8 mouse cellular contexts compared by ENCODE assay signal in the genomic region with DNA sequence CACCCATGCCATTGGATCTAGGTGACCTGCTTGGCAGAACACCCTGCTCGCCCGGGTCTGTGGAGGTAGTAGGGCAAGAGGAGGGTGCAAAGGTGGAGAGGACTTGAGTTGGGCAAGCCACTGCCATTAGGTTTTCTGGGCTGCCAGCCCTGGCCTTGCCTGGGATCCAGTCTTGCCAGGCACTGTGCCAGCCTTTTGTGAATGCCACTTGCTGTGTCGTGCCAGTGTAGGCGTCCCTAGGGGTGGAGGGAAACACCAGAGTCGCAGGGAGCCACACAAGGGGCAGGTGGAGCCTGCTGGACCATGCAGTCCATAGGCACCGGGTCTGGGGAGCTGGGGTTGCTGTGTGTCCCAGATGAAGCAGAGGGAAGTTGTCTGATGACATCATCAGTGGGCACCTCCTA. TPM values are rescaled to one million over a fixed set of nuclear protein-coding genes. Genes with fewer than 3 reads are reported as not detected.
DNase-seq lines count a peak whose midpoint lies in the region; ATAC-seq and TF ChIP-seq lines count a peak whose summit lies in the region.

No protein-coding gene starts in this region.

- H3K4me1 ChIP-seq in lung, adult 2 months (ENCODE audit: control insufficient read depth, insufficient read depth, low read length), result no peaks in the 10 kb centered on the region
- H3K4me1 ChIP-seq in testis, adult 2 months (ENCODE audit: control insufficient read depth, insufficient read depth, low read length), result peaks cover 7% of the 10 kb centered on the region

- H3K4me3 ChIP-seq in lung, adult 2 months (replicated peaks; ENCODE audit: extremely low read depth, low read depth, low read length), result no peak overlapping the region
- H3K4me3 ChIP-seq in testis, adult 2 months (ENCODE audit: control insufficient read depth, low read depth, low read length), result no peak overlapping the region

- TF ChIP-seq POLR2A in lung, adult 2 months (IDR thresholded peaks at IDR 0.05; ENCODE audit: borderline replicate concordance, extremely low read depth, low read depth, low read length), result no peak
- TF ChIP-seq POLR2A in testis, adult 2 months (IDR thresholded peaks at IDR 0.05; ENCODE audit: control insufficient read depth, low read depth, low read length), result no peak

- no peaks in the 10 kb centered on the region for H3K27me3 ChIP-seq in testis, adult 2 months (ENCODE audit: control insufficient read depth, insufficient read depth, low read length)

- no peaks in the 10 kb centered on the region for H3K36me3 ChIP-seq in testis, adult 2 months (ENCODE audit: control insufficient read depth, insufficient read depth, low read length)

- DNase-seq in lung, postnatal 10 days, result peak; percentile 22
- DNase-seq in lung, adult 2 months, result no peak
- peak; percentile 49 to 52 for DNase-seq in cerebellum, adult 18-20 months
- DNase-seq in gastrocnemius, postnatal 36 days, result peak; percentile 60 to 69
- DNase-seq in layer of hippocampus, postnatal 14 days (ENCODE audit: low spot score in 2 of 2), result peak; percentile 46 to 73
- no peak for DNase-seq in ovary, adult 18-20 months (ENCODE audit: low spot score)

- peak overlapping the region; percentile 2; the same call in 1 of the 2 replicates for H3K27ac ChIP-seq in testis, adult 2 months (ENCODE audit: control insufficient read depth, insufficient read depth, low read depth, low read length)

- no peak for ATAC-seq in megakaryocyte, adult 5-6 weeks (ENCODE audit: poor library complexity, severe bottlenecking)

- intact Hi-C loops in gastrocnemius, postnatal 36 days (cut with DNase I), result no loop called here

- TF ChIP-seq CTCF in lung, adult 2 months (IDR thresholded peaks at IDR 0.05; ENCODE audit: insufficient read depth, low read length), result no peak
- TF ChIP-seq CTCF in testis, adult 2 months (IDR thresholded peaks at IDR 0.05; ENCODE audit: control insufficient read depth, insufficient read depth, insufficient replicate concordance, low read depth, low read length), result no peak

- 50% methylated on average over 6 of the region's 6 CpGs for WGBS in lung, adult 2 months

RNA-seq across cellular contexts. Expression of gene Catip, which starts 21.5 kb away (rescaled TPM):
- 10.2 TPM in 2 replicates for polyA plus RNA-seq in lung, adult 2 months (2012; rRNA removed)
- under 1 TPM in 1 of 2 experiments, not detected in 1; 0.12 TPM for total RNA-seq in gastrocnemius, postnatal 36 days (2021)
- total RNA-seq in layer of hippocampus, postnatal 14 days (2021), result 1 to 10 TPM; 1.1 to 1.8 TPM
- polyA plus RNA-seq in testis, adult 2 months (2012; rRNA removed), result 22.0 and 25.9 TPM in 2 replicates
- 0.07 TPM in 1 of 2 replicates, not detected in the other for total RNA-seq in megakaryocyte, adult 5-6 weeks (2015)
- 0.26 TPM in 1 of 2 replicates, not detected in the other for total RNA-seq in megakaryocyte, adult 5-6 weeks (2017)

RNA-seq across cellular contexts. Expression of gene Slc11a1, which starts 34.6 kb away (rescaled TPM):
- 33.3 and 41.8 TPM in 2 replicates for polyA plus RNA-seq in lung, adult 2 months (2012; rRNA removed)
- total RNA-seq in gastrocnemius, postnatal 36 days (2021), result 1 to 10 TPM; 3.0 to 3.9 TPM
- total RNA-seq in layer of hippocampus, postnatal 14 days (2021), result 1 to 10 TPM; 1.6 to 5.3 TPM
- 3.0 and 3.1 TPM in 2 replicates for polyA plus RNA-seq in testis, adult 2 months (2012; rRNA removed)
- 54.7 and 60.8 TPM in 2 replicates for total RNA-seq in megakaryocyte, adult 5-6 weeks (2015)
- total RNA-seq in megakaryocyte, adult 5-6 weeks (2017), result 46.2 and 48.1 TPM in 2 replicates

RNA-seq across cellular contexts. Expression of gene Tmbim1, which starts 34.9 kb away (rescaled TPM):
- polyA plus RNA-seq in lung, adult 2 months (2012; rRNA removed), result 567 and 655 TPM in 2 replicates
- total RNA-seq in gastrocnemius, postnatal 36 days (2021), result 10 to 100 TPM; 23.0 to 28.8 TPM
- total RNA-seq in layer of hippocampus, postnatal 14 days (2021), result 10 to 100 TPM; 19.5 to 19.7 TPM
- 6.3 TPM in 2 replicates for polyA plus RNA-seq in testis, adult 2 months (2012; rRNA removed)
- 13.6 and 15.5 TPM in 2 replicates for total RNA-seq in megakaryocyte, adult 5-6 weeks (2015)
- total RNA-seq in megakaryocyte, adult 5-6 weeks (2017), result 11.3 and 13.8 TPM in 2 replicates

RNA-seq across cellular contexts. Expression of gene Ctdsp1, which starts 50.9 kb away (rescaled TPM):
- polyA plus RNA-seq in lung, adult 2 months (2012; rRNA removed), result 197 and 200 TPM in 2 replicates
- total RNA-seq in gastrocnemius, postnatal 36 days (2021), result 10 to 100 TPM; 82.2 to 97.4 TPM
- 10 to 100 TPM; 23.8 to 28.2 TPM for total RNA-seq in layer of hippocampus, postnatal 14 days (2021)
- polyA plus RNA-seq in testis, adult 2 months (2012; rRNA removed), result 12.1 and 13.6 TPM in 2 replicates
- total RNA-seq in megakaryocyte, adult 5-6 weeks (2015), result 130 and 145 TPM in 2 replicates
- 53.2 and 61.1 TPM in 2 replicates for total RNA-seq in megakaryocyte, adult 5-6 weeks (2017)

RNA-seq across cellular contexts. Expression of gene Pnkd, which starts 55.6 kb away (rescaled TPM):
- polyA plus RNA-seq in lung, adult 2 months (2012; rRNA removed), result 63.0 and 63.5 TPM in 2 replicates
- 10 to 100 TPM; 53.4 to 54.8 TPM for total RNA-seq in gastrocnemius, postnatal 36 days (2021)
- total RNA-seq in layer of hippocampus, postnatal 14 days (2021), result 100 to 1,000 TPM; 143 to 157 TPM
- polyA plus RNA-seq in testis, adult 2 months (2012; rRNA removed), result 118 and 119 TPM in 2 replicates
- 23.5 and 23.6 TPM in 2 replicates for total RNA-seq in megakaryocyte, adult 5-6 weeks (2015)
- 7.7 and 8.9 TPM in 2 replicates for total RNA-seq in megakaryocyte, adult 5-6 weeks (2017)

Comparison
In these comparisons a context has a peak if more than half of its experiments do, and no peak if none do; other contexts are left out.
1. DNase-seq: peak in lung, postnatal 10 days (single experiment), cerebellum, adult 18-20 months (2 of 2), gastrocnemius, postnatal 36 days (2 of 2) and layer of hippocampus, postnatal 14 days (2 of 2); none in lung, adult 2 months (single experiment) and ovary, adult 18-20 months (single experiment).
2. RNA of gene Slc11a1, which starts 34.6 kb away (total RNA-seq): 46.2 to 60.8 TPM in megakaryocyte, adult 5-6 weeks; 1.6 to 5.3 TPM in layer of hippocampus, postnatal 14 days and 3.0 to 3.9 TPM in gastrocnemius, postnatal 36 days; every median in the first group is over 4 times any median in the second.